Mouse (Mus musculus) liver, embryonic 14.5 days (tissue): ENCODE results near the gene Sdhc. TPM values are rescaled to one million over a fixed set of nuclear protein-coding genes. Genes with fewer than 3 reads are reported as not detected.
"Not testable (repeated sequence)": the region's sequence is repeated elsewhere in the genome, so short reads cannot be mapped to it uniquely, and the experiment has no call there.

Experiments used
- ATAC-seq: fragments of 200-750 bp; cut with Nextera tagmentation; 2 replicates; pipeline ENCODE4 v1.8.0; 2017; ENCODE audit warnings: moderate number of reproducible peaks, mild to moderate bottlenecking, moderate library complexity; ENCODE audit not compliant: insufficient read depth
- DNase-seq, 3 experiments: peaks; one replicate each; pipeline ENCODE4 v3.0.0-alpha.2; 2012 to 2013; ENCODE audit warnings: low read depth in 3 of 3, low spot score in 3 of 3
- H3K27ac ChIP-seq: fragments of 300-500 bp; sonication (generic); 2 replicates; pipeline ENCODE4 v1.5.1; 2014; ENCODE audit warnings: moderate library complexity, mild to moderate bottlenecking, control low read depth, inconsistent platforms
- H3K27me3 ChIP-seq: fragments of 300-500 bp; sonication (generic); 2 replicates; pipeline ENCODE4 v1.6.1; 2014; ENCODE audit warnings: mild to moderate bottlenecking, low read length, moderate library complexity; ENCODE audit not compliant: control insufficient read depth, insufficient read depth
- H3K36me3 ChIP-seq: fragments of 300-500 bp; sonication (generic); replicated peaks from 2 replicates; pipeline ENCODE4 v1.6.1; 2014; ENCODE audit warnings: low read depth; ENCODE audit not compliant: control insufficient read depth, insufficient read depth
- H3K4me1 ChIP-seq, 2 experiments: fragments of 200-500 bp in 1 of 2; fragments of 300-500 bp in 1 of 2; sonication (generic) in 1 of 2; replicated peaks; 2 replicates each; pipeline ENCODE4 v1.6.1; 2012 to 2014; ENCODE audit warnings: antibody characterized with exemption in 1 of 2, inconsistent platforms in 1 of 2, low read length in 1 of 2; ENCODE audit not compliant: control insufficient read depth in 2 of 2, insufficient read depth in 2 of 2
- H3K4me2 ChIP-seq: fragments of 300-500 bp; sonication (generic); 2 replicates; pipeline ENCODE4 v1.6.1; 2014; ENCODE audit warnings: low read depth, mild to moderate bottlenecking, control low read depth, moderate library complexity
- H3K4me3 ChIP-seq, 2 experiments: fragments of 200-500 bp in 1 of 2; fragments of 300-500 bp in 1 of 2; sonication (generic) in 1 of 2; 2 replicates each; pipeline ENCODE4 v1.5.1; 2012 to 2014; ENCODE audit warnings: low read depth in 2 of 2, low read length in 2 of 2, mild to moderate bottlenecking in 2 of 2, control low read depth in 1 of 2, inconsistent platforms in 1 of 2, moderate library complexity in 1 of 2; ENCODE audit not compliant: insufficient read depth in 1 of 2
- H3K9ac ChIP-seq: fragments of 300-500 bp; sonication (generic); replicated peaks from 2 replicates; pipeline ENCODE4 v1.6.1; 2014; ENCODE audit warnings: mild to moderate bottlenecking, control low read depth, moderate library complexity
- H3K9me3 ChIP-seq: fragments of 300-500 bp; sonication (generic); 2 replicates; pipeline ENCODE4 v1.6.1; 2016; ENCODE audit warnings: low read length, mixed read lengths; ENCODE audit not compliant: control insufficient read depth
- CTCF ChIP-seq: IDR thresholded peaks from 2 replicates; pipeline ENCODE4 v1.5.1; 2016; ENCODE audit warnings: antibody characterized with exemption, low read depth, control low read depth
- EP300 ChIP-seq: IDR thresholded peaks from 2 replicates; pipeline ENCODE4 v1.6.1; 2016; ENCODE audit warnings: antibody characterized with exemption, low read depth
- WGBS: fragments of 180-500 bp; shearing (Covaris S2); extraction: QIAGEN DNeasy Blood & Tissue Kit; methylation state at CpG from one replicate; pipeline ENCODE4 v1.1.7; 2014; ENCODE audit not compliant: insufficient replicate concordance; 5-methylcytosine and 5-hydroxymethylcytosine counted together
- polyA plus RNA-seq, 2 experiments: library from polyadenylated mRNA; depleted of rRNA in 1 of 2; stranded (reverse) in 1 of 2; unstranded in 1 of 2; fragments of >200 nt; fragmentation: Nextera tagmentation in 1 of 2; extraction: Ambion mirVana in 1 of 2; gene quantifications; 2 replicates each; pipeline versions ENCODE4 v1.2.1 to v1.2.3; 2012 to 2014

The Sdhc gene
- polyA plus RNA-seq, 2 experiments, result 111 to 147 TPM

DNA sequence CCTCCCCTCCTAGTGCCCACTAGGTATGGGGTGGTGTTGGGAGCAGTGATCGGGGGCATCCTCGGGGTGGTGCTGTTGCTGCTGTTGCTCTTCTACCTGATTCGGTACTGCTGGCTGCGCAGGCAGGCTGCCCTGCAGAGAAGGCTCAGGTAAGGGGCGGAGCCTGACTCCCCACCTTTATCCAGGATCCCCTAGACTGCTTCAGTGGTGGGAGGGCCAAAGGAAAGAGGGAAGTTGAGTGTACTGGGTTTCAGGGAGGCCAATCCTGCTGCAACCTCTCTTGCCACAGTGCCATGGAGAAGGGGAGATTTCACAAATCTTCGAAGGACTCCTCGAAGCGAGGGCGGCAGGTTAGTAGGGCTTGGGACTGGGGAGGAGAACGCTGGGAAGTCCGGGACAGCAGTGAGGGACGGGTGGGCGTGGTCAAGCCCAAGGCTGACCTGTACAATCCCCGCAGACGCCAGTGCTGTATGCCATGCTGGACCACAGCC, 9.1 kb upstream of the Sdhc start:
- Histone ChIP-seq H3K27me3 (peaks cover 18% of the 10 kb centered on the region), H3K9me3 (no peaks in the 10 kb centered on the region), H3K4me1 (no peaks in the 10 kb centered on the region), H3K4me2 (peak overlapping the region; percentile 46), H3K36me3 (no peaks in the 10 kb centered on the region), H3K4me3 (no peak overlapping the region; a peak in 1 of 4 replicates), H3K9ac (no peak overlapping the region), H3K27ac (no peak overlapping the region)
- 5% methylated on average over 15 of the region's 15 CpGs for WGBS
- DNase-seq, result no peak
- no peak for ATAC-seq
- TF ChIP-seq CTCF, result peak; percentile 44
- no peak for TF ChIP-seq EP300

DNA sequence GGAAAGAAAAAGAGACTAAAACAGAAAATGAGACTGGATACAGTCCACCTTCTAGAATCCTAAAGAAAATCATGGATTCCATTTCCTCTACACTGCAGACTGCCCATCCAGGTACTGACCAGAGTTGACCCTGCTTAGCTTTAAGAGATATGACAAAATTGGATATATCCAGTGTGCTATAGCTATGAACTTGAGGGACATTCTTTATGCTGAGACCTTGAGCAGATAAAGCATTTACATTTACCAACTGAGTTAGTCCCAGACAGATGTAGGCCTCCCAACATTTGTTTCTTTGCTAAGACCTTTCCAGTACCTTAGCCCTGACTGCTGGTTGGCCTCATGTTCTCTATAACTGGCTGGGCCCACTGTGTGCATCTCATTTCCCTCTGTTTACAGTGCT, 7.6 kb upstream of the Sdhc start:
- ATAC-seq, result no peak

DNA sequence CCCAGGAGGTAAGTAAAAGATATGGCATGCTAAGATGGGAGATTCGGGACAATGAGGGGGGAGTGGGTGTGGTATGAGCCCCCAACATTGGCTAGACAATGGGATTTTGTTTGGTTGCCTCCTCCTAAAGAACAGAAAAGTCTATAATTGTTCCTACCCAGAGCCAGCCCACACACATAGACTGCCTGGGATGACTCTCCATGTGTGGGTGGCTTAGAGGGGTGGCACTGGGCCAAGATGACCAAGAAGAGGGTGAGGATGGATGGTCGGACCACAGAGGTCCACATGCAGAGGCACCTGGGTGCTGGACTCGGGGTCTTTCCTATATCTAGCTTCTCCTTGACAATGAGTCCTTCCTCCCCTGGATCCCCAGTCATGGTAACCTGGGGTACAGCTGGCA, 6.2 kb upstream of the Sdhc start:
- Histone ChIP-seq H3K36me3 (no peaks in the 10 kb centered on the region), H3K4me3 (no peak overlapping the region), H3K27me3 (peaks cover 18% of the 10 kb centered on the region), H3K9me3 (no peaks in the 10 kb centered on the region), H3K4me2 (no peak overlapping the region), H3K9ac (no peak overlapping the region), H3K27ac (no peak overlapping the region), H3K4me1 (no peaks in the 10 kb centered on the region)
- ATAC-seq (no peak), DNase-seq (no peak)
- 40% methylated on average over 3 of the region's 3 CpGs for WGBS
- TF ChIP-seq EP300, result no peak
- TF ChIP-seq CTCF, result no peak

More for the DNA sequence above, 7.6 kb upstream of the Sdhc start:
- no peak for DNase-seq
- Histone ChIP-seq H3K9ac (no peak overlapping the region), H3K4me3 (no peak overlapping the region), H3K36me3 (no peaks in the 10 kb centered on the region), H3K9me3 (no peaks in the 10 kb centered on the region), H3K27me3 (peaks cover 18% of the 10 kb centered on the region), H3K4me2 (no peak overlapping the region), H3K27ac (no peak overlapping the region), H3K4me1 (no peaks in the 10 kb centered on the region)
- no peak for TF ChIP-seq CTCF
- TF ChIP-seq EP300, result no peak

DNA sequence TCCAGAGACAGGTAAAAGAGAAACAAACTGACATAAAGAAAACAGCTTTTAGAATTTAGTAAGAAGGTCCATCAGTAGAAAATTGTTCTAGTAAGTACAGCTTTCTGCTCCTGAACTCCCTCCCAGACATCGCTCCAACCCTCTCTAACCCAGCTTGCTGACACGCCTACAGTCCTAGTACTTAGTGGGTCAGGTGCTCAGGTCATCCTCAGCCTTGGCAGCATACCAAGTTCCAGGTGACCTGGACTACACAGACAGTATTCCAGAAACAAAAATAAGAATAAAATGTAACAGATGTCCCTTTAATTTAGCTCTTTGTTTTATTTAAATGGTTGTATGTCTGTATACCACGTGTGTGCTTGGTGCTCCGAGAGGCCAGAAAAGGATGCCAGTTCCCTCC, 1.6 kb upstream of the Sdhc start:
- ATAC-seq (no peak), DNase-seq (no peak)
- Histone ChIP-seq H3K4me2 (no peak overlapping the region), H3K9ac (no peak overlapping the region), H3K27ac (no peak overlapping the region), H3K27me3 (no peaks in the 10 kb centered on the region), H3K4me1 (peaks cover 6 to 15% of the 10 kb centered on the region in 2 experiments), H3K4me3 (no peak overlapping the region), H3K9me3 (no peaks in the 10 kb centered on the region), H3K36me3 (no peaks in the 10 kb centered on the region)
- TF ChIP-seq EP300 (no peak), CTCF (no peak)
- WGBS, result 78% methylated on average over 4 of the region's 4 CpGs

DNA sequence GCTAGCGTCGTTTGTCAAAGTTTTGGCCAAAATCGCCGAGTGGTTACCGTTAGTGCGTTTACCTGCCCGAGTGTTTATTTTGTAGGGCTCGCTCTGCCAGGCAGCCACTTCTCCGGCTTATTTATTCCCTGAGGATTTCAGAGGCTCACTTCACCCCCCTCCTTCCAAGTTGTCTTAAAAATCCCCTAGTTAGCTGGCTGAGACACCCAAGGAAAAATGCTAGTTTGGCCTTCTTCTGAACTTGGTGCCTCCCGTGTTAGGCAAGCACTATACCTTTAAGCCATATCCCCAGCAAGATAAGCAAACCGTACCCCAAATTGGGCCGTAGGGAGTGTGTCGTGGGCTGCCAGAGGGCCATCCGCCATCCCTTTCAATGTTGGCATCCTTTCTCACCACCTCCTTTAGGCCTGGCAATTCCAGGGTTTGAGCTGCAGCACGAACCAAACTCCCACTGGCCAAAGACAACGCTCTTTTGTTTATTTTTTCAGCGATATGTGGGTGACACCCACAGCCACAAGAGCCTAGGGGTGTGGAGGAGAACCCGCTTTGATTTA, 512 bp upstream of the Sdhc start:
- peaks cover 6 to 15% of the 10 kb centered on the region in 2 experiments for H3K4me1 ChIP-seq
- peak overlapping the region; percentile 74 to 91 for H3K4me3 ChIP-seq
- peak overlapping the region; percentile 59 for H3K27ac ChIP-seq
- TF ChIP-seq CTCF (no peak), EP300 (no peak)
- ATAC-seq (peak; percentile 46; the same call in 1 of the 2 replicates), DNase-seq (peak in 2 of 3 experiments; percentile 10 to 28)
- H3K36me3 ChIP-seq, result no peaks in the 10 kb centered on the region; the same call in 1 of the 2 replicates
- peak overlapping the region; percentile 86 for H3K9ac ChIP-seq
- peak overlapping the region; percentile 87 for H3K4me2 ChIP-seq
- H3K27me3 ChIP-seq, result no peaks in the 10 kb centered on the region
- H3K9me3 ChIP-seq, result no peaks in the 10 kb centered on the region
- WGBS, result 9% methylated on average over 18 of the region's 18 CpGs

DNA sequence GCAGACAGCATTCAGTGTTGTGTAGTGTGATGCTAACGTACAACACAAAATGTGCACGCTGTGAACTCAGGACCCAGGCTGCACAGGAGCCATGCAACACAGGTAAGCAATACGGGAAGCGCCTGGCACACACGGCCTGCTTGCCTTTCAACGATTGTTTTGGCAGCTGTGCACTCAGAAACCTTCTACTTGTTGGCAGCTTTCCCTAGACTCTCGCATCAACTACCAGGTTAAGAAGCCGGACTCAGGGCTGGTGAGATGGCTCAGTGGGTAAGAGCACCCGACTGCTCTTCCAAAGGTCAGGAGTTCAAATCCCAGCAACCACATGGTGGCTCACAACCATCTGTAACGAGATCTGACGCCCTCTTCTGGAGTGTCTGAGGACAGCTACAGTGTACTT, 7.4 kb downstream of the Sdhc start:
- not testable (repeated sequence) for H3K27ac ChIP-seq, H3K9me3 ChIP-seq, H3K4me1 ChIP-seq, H3K9ac ChIP-seq, H3K4me2 ChIP-seq, H3K4me3 ChIP-seq, ATAC-seq, DNase-seq, H3K27me3 ChIP-seq
- 85% methylated on average over 9 of the region's 11 CpGs for WGBS
- peaks cover 32% of the 10 kb centered on the region for H3K36me3 ChIP-seq

DNA sequence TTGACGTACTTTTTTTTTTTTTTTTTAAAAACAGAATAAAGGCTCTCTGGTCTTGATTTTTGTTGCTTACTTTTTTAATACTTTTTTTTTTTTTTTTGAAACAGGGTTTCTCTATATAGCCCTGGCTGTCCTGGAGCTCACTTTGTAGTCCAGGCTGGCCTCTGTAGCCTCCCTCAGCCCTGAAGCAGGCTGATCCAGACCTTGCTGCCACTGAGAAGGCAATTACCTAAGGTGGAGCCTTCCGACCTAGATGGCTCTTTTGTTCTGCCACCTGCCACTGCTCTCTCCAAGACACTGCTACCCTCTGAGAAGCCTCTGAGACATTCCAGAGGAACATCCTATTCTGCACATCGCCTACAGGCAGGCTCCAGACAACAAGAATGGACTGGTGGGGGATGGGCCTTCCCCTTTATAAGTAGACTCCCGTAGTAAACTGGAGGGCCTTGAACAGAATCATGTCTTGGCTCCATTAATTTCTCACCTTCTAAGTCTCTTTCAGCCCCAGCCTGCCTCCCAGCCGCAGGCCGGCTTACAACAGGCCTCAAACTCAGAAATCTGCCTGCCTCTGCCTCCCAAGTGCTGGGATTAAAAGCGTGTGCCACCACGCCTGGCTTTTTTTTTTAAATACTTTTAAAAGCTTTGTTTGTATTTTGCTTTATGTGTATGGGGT, 12.8 kb downstream of the Sdhc start:
- not testable (repeated sequence) for H3K4me1 ChIP-seq, ATAC-seq, H3K27ac ChIP-seq, H3K27me3 ChIP-seq, H3K9me3 ChIP-seq, H3K9ac ChIP-seq, DNase-seq, H3K4me3 ChIP-seq, H3K4me2 ChIP-seq
- H3K36me3 ChIP-seq, result peaks cover 40% of the 10 kb centered on the region
- 84% methylated on average over 8 of the region's 8 CpGs for WGBS
